Mouse (Mus musculus): ENCODE measurements around the gene Leng8. TPM values are rescaled to one million over a fixed set of nuclear protein-coding genes. Genes with fewer than 3 reads are reported as not detected.

Gene Leng8
- total and polyA plus RNA-seq, 3 experiments = 31.2 to 263 (median 36.4) TPM

DNA sequence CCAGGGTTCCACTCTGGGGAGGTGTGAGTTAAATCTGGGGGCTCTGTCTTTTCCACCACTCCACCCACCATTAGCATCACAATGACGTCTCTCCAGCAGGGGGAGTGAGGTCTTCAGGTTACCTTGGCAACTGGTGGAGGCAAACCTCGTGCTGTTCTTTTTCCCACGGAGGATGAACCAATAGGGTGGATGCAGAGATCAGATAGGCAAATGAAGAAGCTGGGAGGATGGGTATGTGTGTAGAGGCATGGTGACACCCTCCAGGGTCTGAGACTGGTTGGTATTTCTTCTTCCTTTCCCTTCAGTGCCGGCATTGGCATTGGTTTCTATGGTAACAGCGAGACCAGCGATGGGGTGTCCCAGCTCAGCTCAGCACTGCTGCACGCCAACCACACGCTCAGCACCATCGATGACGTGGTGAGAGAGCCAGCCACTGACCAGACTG, 12.5 kb upstream of the Leng8 start:
- no peaks in the 10 kb centered on the region for H3K79me2 ChIP-seq (replicated peaks; ENCODE audit: control insufficient read depth, insufficient read depth, low read length)
- TF ChIP-seq CTCF (IDR thresholded peaks at IDR 0.05) = no peak; the same call in 1 of the 2 replicates
- no peak for TF ChIP-seq POLR2A (IDR thresholded peaks at IDR 0.05; ENCODE audit: insufficient read depth, low read depth, low read length)
- no peak for TF ChIP-seq EP300 (IDR thresholded peaks at IDR 0.05; ENCODE audit: insufficient read depth, low read depth, low read length)
- H3K4me3 ChIP-seq = no peak overlapping the region
- no peak overlapping the region for H3K27ac ChIP-seq
- H3K4me1 ChIP-seq (ENCODE audit: control insufficient read depth, insufficient read depth, low read length) = peaks cover 3% of the 10 kb centered on the region; the same call in 1 of the 2 replicates
- intact Hi-C loops (cut with DNase I) = no loop called here
- WGBS = 14% methylated on average over 10 of the region's 10 CpGs
- DNase-seq = peak in 1 of 2 experiments; percentile 36
- H3K36me3 ChIP-seq (ENCODE audit: control insufficient read depth, insufficient read depth, low read length) = no peaks in the 10 kb centered on the region
- H3K27me3 ChIP-seq (ENCODE audit: control insufficient read depth, insufficient read depth, low read length) = peaks cover 2% of the 10 kb centered on the region; the same call in 1 of the 2 replicates
- no peak overlapping the region for H3K9ac ChIP-seq (ENCODE audit: low read depth, low read length)

DNA sequence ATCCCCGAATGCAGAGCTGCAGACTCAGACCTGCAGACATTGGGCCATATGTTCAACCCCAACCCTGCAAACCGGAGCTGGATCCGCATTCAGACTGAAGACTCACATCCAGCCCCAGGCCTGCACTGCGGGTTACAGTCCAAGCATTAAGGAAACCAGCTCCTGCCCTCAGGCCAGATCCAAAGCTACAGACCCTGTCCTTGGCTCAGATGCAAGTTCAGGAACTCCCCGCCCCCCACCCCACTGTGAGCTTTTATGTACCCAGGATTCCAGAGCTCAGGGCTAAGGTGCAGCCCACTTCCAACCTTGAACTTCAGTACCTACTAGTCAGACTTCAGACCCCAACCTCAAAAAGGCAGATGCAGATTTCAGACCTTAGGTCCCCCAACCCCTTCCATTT, 12.0 kb upstream of the Leng8 start:
- DNase-seq = no peak
- Histone ChIP-seq H3K27ac (no peak overlapping the region), H3K79me2 (replicated peaks; ENCODE audit: control insufficient read depth, insufficient read depth, low read length) (no peaks in the 10 kb centered on the region), H3K9ac (ENCODE audit: low read depth, low read length) (no peak overlapping the region), H3K4me3 (no peak overlapping the region), H3K36me3 (ENCODE audit: control insufficient read depth, insufficient read depth, low read length) (no peaks in the 10 kb centered on the region), H3K27me3 (ENCODE audit: control insufficient read depth, insufficient read depth, low read length) (no peaks in the 10 kb centered on the region), H3K4me1 (ENCODE audit: control insufficient read depth, insufficient read depth, low read length) (peaks cover 3% of the 10 kb centered on the region; the same call in 1 of the 2 replicates)
- intact Hi-C loops (cut with DNase I) = no loop called here
- WGBS = 46% methylated on average over 5 of the region's 5 CpGs
- TF ChIP-seq CTCF (IDR thresholded peaks at IDR 0.05) = no peak
- no peak for TF ChIP-seq POLR2A (IDR thresholded peaks at IDR 0.05; ENCODE audit: insufficient read depth, low read depth, low read length)
- TF ChIP-seq EP300 (IDR thresholded peaks at IDR 0.05; ENCODE audit: insufficient read depth, low read depth, low read length) = no peak

DNA sequence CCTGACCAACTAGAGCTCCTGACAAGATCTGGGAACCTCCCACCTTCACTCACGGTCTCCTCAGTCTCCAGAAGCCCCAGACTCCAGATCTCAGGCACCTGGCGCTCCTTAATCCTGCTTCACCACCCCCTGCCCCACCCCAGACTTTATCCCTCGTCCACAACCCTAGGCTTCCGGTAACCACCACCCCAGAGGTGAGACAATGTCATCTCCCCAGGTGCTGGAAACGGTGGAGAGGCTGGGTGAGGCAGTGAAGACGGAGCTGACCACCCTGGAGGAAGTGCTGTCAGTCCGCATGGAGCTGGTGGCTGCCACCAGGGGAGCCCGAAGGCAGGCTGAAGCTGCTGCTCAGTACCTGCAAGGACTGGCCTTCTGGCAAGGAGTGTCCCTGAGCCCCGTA, 11.5 kb upstream of the Leng8 start:
- Histone ChIP-seq H3K27me3 (ENCODE audit: control insufficient read depth, insufficient read depth, low read length) (no peaks in the 10 kb centered on the region), H3K27ac (no peak overlapping the region), H3K79me2 (replicated peaks; ENCODE audit: control insufficient read depth, insufficient read depth, low read length) (no peaks in the 10 kb centered on the region), H3K4me3 (no peak overlapping the region), H3K9ac (ENCODE audit: low read depth, low read length) (no peak overlapping the region), H3K4me1 (ENCODE audit: control insufficient read depth, insufficient read depth, low read length) (peaks cover 3% of the 10 kb centered on the region; the same call in 1 of the 2 replicates), H3K36me3 (ENCODE audit: control insufficient read depth, insufficient read depth, low read length) (no peaks in the 10 kb centered on the region)
- no peak for DNase-seq
- WGBS = 41% methylated on average over 9 of the region's 9 CpGs
- no peak for TF ChIP-seq EP300 (IDR thresholded peaks at IDR 0.05; ENCODE audit: insufficient read depth, low read depth, low read length)
- no peak for TF ChIP-seq POLR2A (IDR thresholded peaks at IDR 0.05; ENCODE audit: insufficient read depth, low read depth, low read length)
- no peak for TF ChIP-seq CTCF (IDR thresholded peaks at IDR 0.05)
- intact Hi-C loops (cut with DNase I) = no loop called here

- Histone ChIP-seq H3K27me3 (ENCODE audit: control insufficient read depth, insufficient read depth, low read length) (no peaks in the 10 kb centered on the region), H3K79me2 (replicated peaks; ENCODE audit: control insufficient read depth, insufficient read depth, low read length) (no peaks in the 10 kb centered on the region), H3K36me3 (ENCODE audit: control insufficient read depth, insufficient read depth, low read length) (no peaks in the 10 kb centered on the region), H3K4me1 (ENCODE audit: control insufficient read depth, insufficient read depth, low read length) (peaks cover 3% of the 10 kb centered on the region; the same call in 1 of the 2 replicates), H3K27ac (no peak overlapping the region), H3K9ac (ENCODE audit: low read depth, low read length) (no peak overlapping the region), H3K4me3 (no peak overlapping the region)
- no peak for DNase-seq
- no peak for TF ChIP-seq CTCF (IDR thresholded peaks at IDR 0.05)
- TF ChIP-seq POLR2A (IDR thresholded peaks at IDR 0.05; ENCODE audit: insufficient read depth, low read depth, low read length) = no peak
- TF ChIP-seq EP300 (IDR thresholded peaks at IDR 0.05; ENCODE audit: insufficient read depth, low read depth, low read length) = no peak
- WGBS = 90% methylated on average over 11 of the region's 11 CpGs
- intact Hi-C loops (cut with DNase I) = no loop called here
Measured at GRCm38 (mm10) chr7:4126992-4127785, 9.7 kb upstream of the Leng8 start.

DNA sequence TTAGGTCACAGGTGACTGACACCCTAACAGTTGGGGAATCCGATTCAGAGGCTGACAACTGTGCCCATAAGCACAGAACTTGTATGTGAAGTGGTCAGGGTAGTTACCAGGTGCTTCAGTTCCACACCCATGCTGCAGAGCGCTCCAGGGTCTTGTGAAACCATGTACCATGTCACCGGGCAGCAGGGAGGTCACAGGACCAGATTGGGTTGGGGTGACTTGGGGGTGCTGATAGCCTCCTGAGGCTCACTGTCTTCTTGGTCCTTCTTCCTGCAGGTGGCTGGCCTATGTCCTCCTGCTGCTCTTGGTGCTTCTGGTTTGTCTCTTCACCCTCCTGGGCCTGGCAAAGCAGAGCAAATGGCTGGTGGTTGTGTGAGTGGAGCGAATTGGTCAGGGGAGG, 8.9 kb upstream of the Leng8 start:
- Histone ChIP-seq H3K9ac (ENCODE audit: low read depth, low read length) (no peak overlapping the region), H3K36me3 (ENCODE audit: control insufficient read depth, insufficient read depth, low read length) (no peaks in the 10 kb centered on the region)
- WGBS = 84% methylated on average over 4 of the region's 4 CpGs

GRCm38 (mm10) chr7:4128860-4129259, 8.0 kb upstream of the Leng8 start:
- Histone ChIP-seq H3K27ac (peak overlapping the region; percentile 38), H3K36me3 (ENCODE audit: control insufficient read depth, insufficient read depth, low read length) (no peaks in the 10 kb centered on the region), H3K4me3 (no peak overlapping the region), H3K9ac (ENCODE audit: low read depth, low read length) (no peak overlapping the region), H3K79me2 (replicated peaks; ENCODE audit: control insufficient read depth, insufficient read depth, low read length) (no peaks in the 10 kb centered on the region; the same call in 1 of the 2 replicates), H3K4me1 (ENCODE audit: control insufficient read depth, insufficient read depth, low read length) (peaks cover 3% of the 10 kb centered on the region; the same call in 1 of the 2 replicates), H3K27me3 (ENCODE audit: control insufficient read depth, insufficient read depth, low read length) (no peaks in the 10 kb centered on the region)
- intact Hi-C loops (cut with DNase I) = no loop called here
- DNase-seq = peak; percentile 73 to 76
- WGBS = 28% methylated on average over 6 of the region's 6 CpGs
- TF ChIP-seq CTCF (IDR thresholded peaks at IDR 0.05) = no peak
- no peak for TF ChIP-seq POLR2A (IDR thresholded peaks at IDR 0.05; ENCODE audit: insufficient read depth, low read depth, low read length)
- TF ChIP-seq EP300 (IDR thresholded peaks at IDR 0.05; ENCODE audit: insufficient read depth, low read depth, low read length) = peak; percentile 56; the same call in 1 of the 2 replicates

More for the DNA sequence above, 8.9 kb upstream of the Leng8 start:
- Histone ChIP-seq H3K4me1 (ENCODE audit: control insufficient read depth, insufficient read depth, low read length) (peaks cover 3% of the 10 kb centered on the region; the same call in 1 of the 2 replicates), H3K4me3 (no peak overlapping the region), H3K79me2 (replicated peaks; ENCODE audit: control insufficient read depth, insufficient read depth, low read length) (no peaks in the 10 kb centered on the region), H3K27ac (no peak overlapping the region), H3K27me3 (ENCODE audit: control insufficient read depth, insufficient read depth, low read length) (no peaks in the 10 kb centered on the region)
- TF ChIP-seq EP300 (IDR thresholded peaks at IDR 0.05; ENCODE audit: insufficient read depth, low read depth, low read length) = no peak
- TF ChIP-seq POLR2A (IDR thresholded peaks at IDR 0.05; ENCODE audit: insufficient read depth, low read depth, low read length) = no peak
- no peak for TF ChIP-seq CTCF (IDR thresholded peaks at IDR 0.05)
- no peak for DNase-seq
- intact Hi-C loops (cut with DNase I) = no loop called here

Data from heart, adult 2 months (tissue).